Mouse (Mus musculus) cerebellum, adult 2 months (tissue): Measurements from ENCODE around the gene Cdca7.

ENCODE experiments used
- CTCF ChIP-seq: fragments of 200-500 bp; IDR thresholded peaks from 2 replicates; pipeline ENCODE4 v1.5.1; 2011; ENCODE audit warnings: low read depth, mild to moderate bottlenecking, control low read depth, low read length, moderate library complexity, borderline replicate concordance; ENCODE audit not compliant: insufficient read depth
- POLR2A ChIP-seq: fragments of 200-500 bp; IDR thresholded peaks from 2 replicates; pipeline ENCODE4 v1.6.1; 2011; ENCODE audit warnings: low read length, control low read depth, borderline replicate concordance; ENCODE audit not compliant: insufficient read depth

DNA sequence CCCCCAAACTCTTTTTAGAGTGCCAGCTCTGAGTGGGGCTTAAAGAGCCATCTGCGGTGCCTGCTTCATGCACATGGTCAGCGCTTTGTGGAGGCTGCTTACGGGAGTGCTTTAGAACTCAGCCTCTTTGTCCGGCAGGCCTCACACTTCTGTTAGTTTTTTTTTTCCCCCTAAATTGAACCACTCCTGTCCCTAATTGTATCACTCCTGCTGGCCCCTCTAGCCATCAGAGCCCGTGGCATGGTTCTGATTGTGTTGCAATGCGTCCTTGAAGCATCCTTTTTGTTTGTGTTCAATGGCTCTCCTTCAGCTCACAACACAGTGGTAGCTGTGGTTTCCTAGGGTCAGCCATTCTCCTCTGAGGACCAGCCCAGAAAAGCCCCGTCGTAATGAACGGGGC lies 27.7 kb downstream of the Cdca7 start:
- TF ChIP-seq CTCF (no peak), POLR2A (no peak)
